Mouse (Mus musculus): ENCODE results near the gene Lrrc61. TPM values are rescaled to one million over a fixed set of nuclear protein-coding genes. Genes with fewer than 3 reads are reported as not detected.

The Lrrc61 gene
- total RNA-seq, 2 experiments from 2014 or later, result 0.94 to 2.3 TPM

Other genes with a start within 250 kb of the Lrrc61 start
- gene Krba1, start 159.2 kb upstream of the Lrrc61 start, total RNA-seq (2015; ENCODE audit: low replicate concordance), result 0.84 TPM in 1 of 2 replicates, not detected in the other
- 0.43 and 0.70 TPM in 2 replicates for gene Krba1, start 159.2 kb upstream of the Lrrc61 start, total RNA-seq (2017; ENCODE audit: low replicate concordance)
- gene Zfp467, start 109.0 kb upstream of the Lrrc61 start, total RNA-seq (2015; ENCODE audit: low replicate concordance), result 1.9 and 7.3 TPM in 2 replicates
- not detected in 2 replicates for gene Zfp467, start 109.0 kb upstream of the Lrrc61 start, total RNA-seq (2017; ENCODE audit: low replicate concordance)
- gene Sspo, start 106.6 kb upstream of the Lrrc61 start, total RNA-seq (2015; ENCODE audit: low replicate concordance), result not detected in 2 replicates
- not detected in 2 replicates for gene Sspo, start 106.6 kb upstream of the Lrrc61 start, total RNA-seq (2017; ENCODE audit: low replicate concordance)
- gene Atp6v0e2, start 17.2 kb upstream of the Lrrc61 start, total RNA-seq (2015; ENCODE audit: low replicate concordance), result not detected in 2 replicates
- gene Atp6v0e2, start 17.2 kb upstream of the Lrrc61 start, total RNA-seq (2017; ENCODE audit: low replicate concordance), result not detected in 2 replicates
- not detected in 2 replicates for gene Rarres2, start 18.0 kb downstream of the Lrrc61 start, total RNA-seq (2015; ENCODE audit: low replicate concordance)
- not detected in 2 replicates for gene Rarres2, start 18.0 kb downstream of the Lrrc61 start, total RNA-seq (2017; ENCODE audit: low replicate concordance)
- gene Gm45021, start 34.8 kb downstream of the Lrrc61 start, total RNA-seq (2015; ENCODE audit: low replicate concordance), result not detected in 2 replicates
- gene Gm45021, start 34.8 kb downstream of the Lrrc61 start, total RNA-seq (2017; ENCODE audit: low replicate concordance), result not detected in 2 replicates
- 2.3 TPM in 2 replicates for gene Repin1, start 39.1 kb downstream of the Lrrc61 start, total RNA-seq (2015; ENCODE audit: low replicate concordance)
- 3.9 TPM in 1 of 2 replicates, not detected in the other for gene Repin1, start 39.1 kb downstream of the Lrrc61 start, total RNA-seq (2017; ENCODE audit: low replicate concordance)
- not detected in 2 replicates for gene Gm44965, start 39.1 kb downstream of the Lrrc61 start, total RNA-seq (2015; ENCODE audit: low replicate concordance)
- not detected in 2 replicates for gene Gm44965, start 39.1 kb downstream of the Lrrc61 start, total RNA-seq (2017; ENCODE audit: low replicate concordance)
- 0.42 TPM in 1 of 2 replicates, not detected in the other for gene Zfp775, start 47.3 kb downstream of the Lrrc61 start, total RNA-seq (2015; ENCODE audit: low replicate concordance)
- 0.17 and 0.28 TPM in 2 replicates for gene Zfp775, start 47.3 kb downstream of the Lrrc61 start, total RNA-seq (2017; ENCODE audit: low replicate concordance)
- gene AI854703, start 72.0 kb downstream of the Lrrc61 start, total RNA-seq (2015; ENCODE audit: low replicate concordance), result not detected in 2 replicates
- not detected in 2 replicates for gene AI854703, start 72.0 kb downstream of the Lrrc61 start, total RNA-seq (2017; ENCODE audit: low replicate concordance)
- gene Gimap8, start 92.4 kb downstream of the Lrrc61 start, total RNA-seq (2015; ENCODE audit: low replicate concordance), result 1.0 TPM in 1 of 2 replicates, not detected in the other
- gene Gimap8, start 92.4 kb downstream of the Lrrc61 start, total RNA-seq (2017; ENCODE audit: low replicate concordance), result 0.26 and 2.5 TPM in 2 replicates
- gene Gimap9, start 121.3 kb downstream of the Lrrc61 start, total RNA-seq (2015; ENCODE audit: low replicate concordance), result 6.3 and 12.1 TPM in 2 replicates
- 4.7 and 5.9 TPM in 2 replicates for gene Gimap9, start 121.3 kb downstream of the Lrrc61 start, total RNA-seq (2017; ENCODE audit: low replicate concordance)
- 2.7 and 3.3 TPM in 2 replicates for gene Gimap4, start 129.8 kb downstream of the Lrrc61 start, total RNA-seq (2015; ENCODE audit: low replicate concordance)
- 4.5 and 5.2 TPM in 2 replicates for gene Gimap4, start 129.8 kb downstream of the Lrrc61 start, total RNA-seq (2017; ENCODE audit: low replicate concordance)
- gene Gimap6, start 153.4 kb downstream of the Lrrc61 start, total RNA-seq (2015; ENCODE audit: low replicate concordance), result 0.58 and 6.5 TPM in 2 replicates
- 4.2 and 7.2 TPM in 2 replicates for gene Gimap6, start 153.4 kb downstream of the Lrrc61 start, total RNA-seq (2017; ENCODE audit: low replicate concordance)
- gene Gm28053, start 163.8 kb downstream of the Lrrc61 start, total RNA-seq (2015; ENCODE audit: low replicate concordance), result not detected in 2 replicates
- 1.8 TPM in 1 of 2 replicates, not detected in the other for gene Gm28053, start 163.8 kb downstream of the Lrrc61 start, total RNA-seq (2017; ENCODE audit: low replicate concordance)
- not detected in 2 replicates for gene Gimap7, start 163.8 kb downstream of the Lrrc61 start, total RNA-seq (2015; ENCODE audit: low replicate concordance)
- 2.6 TPM in 1 of 2 replicates, not detected in the other for gene Gimap7, start 163.8 kb downstream of the Lrrc61 start, total RNA-seq (2017; ENCODE audit: low replicate concordance)
- gene Gimap1, start 184.3 kb downstream of the Lrrc61 start, total RNA-seq (2015; ENCODE audit: low replicate concordance), result 5.0 TPM in 1 of 2 replicates, not detected in the other
- gene Gimap1, start 184.3 kb downstream of the Lrrc61 start, total RNA-seq (2017; ENCODE audit: low replicate concordance), result 0.17 and 1.1 TPM in 2 replicates
- 4.4 TPM in 1 of 2 replicates, not detected in the other for gene Gimap5, start 191.4 kb downstream of the Lrrc61 start, total RNA-seq (2015; ENCODE audit: low replicate concordance)
- 2.6 and 6.8 TPM in 2 replicates for gene Gimap5, start 191.4 kb downstream of the Lrrc61 start, total RNA-seq (2017; ENCODE audit: low replicate concordance)
- 2.1 TPM in 1 of 2 replicates, not detected in the other for gene Gimap3, start 216.1 kb downstream of the Lrrc61 start, total RNA-seq (2015; ENCODE audit: low replicate concordance)
- 1.1 and 2.0 TPM in 2 replicates for gene Gimap3, start 216.1 kb downstream of the Lrrc61 start, total RNA-seq (2017; ENCODE audit: low replicate concordance)

Data from erythroblast, adult 5-6 weeks (primary cell).